Mouse (Mus musculus): ENCODE data around the gene Cenpo. TPM values are rescaled to one million over a fixed set of nuclear protein-coding genes. Genes with fewer than 3 reads are reported as not detected.

Gene Cenpo
- total and polyA plus RNA-seq, 2 experiments from 2014 or later: 5.2 to 5.7 TPM

- Histone ChIP-seq H3K27ac (no peak overlapping the region), H3K36me3 (ENCODE audit: insufficient read depth, low read length) (peaks cover 12% of the 10 kb centered on the region; the same call in 1 of the 2 replicates), H3K9ac (replicated peaks; ENCODE audit: low read length) (no peak overlapping the region), H3K4me2 (ENCODE audit: low read depth, low read length) (no peak overlapping the region), H3K4me1 (ENCODE audit: insufficient read depth, low read length) (no peaks in the 10 kb centered on the region), H3K4me3 (ENCODE audit: low read length) (no peak overlapping the region), H3K9me3 (ENCODE audit: low read length) (no peaks in the 10 kb centered on the region), H3K27me3 (ENCODE audit: insufficient read depth, low read length) (no peaks in the 10 kb centered on the region)
- 70% methylated on average over 13 of the region's 13 CpGs for WGBS
- DNase-seq (ENCODE audit: low spot score) (peak; percentile 28), ATAC-seq (0 out of 2 replicates have a peak, but pooled peaks have one; percentile 19)
- TF ChIP-seq CTCF (IDR thresholded peaks at IDR 0.05; ENCODE audit: low read depth): no peak
These were observed 32.5 kb downstream of the Cenpo start for GRCm38 (mm10) chr12:4201454-4202200.

GRCm38 (mm10) chr12:4199271-4199670 lies 34.8 kb downstream of the Cenpo start:
- DNase-seq (ENCODE audit: low spot score) (no peak), ATAC-seq (no peak)
- H3K27me3 ChIP-seq (ENCODE audit: insufficient read depth, low read length): no peaks in the 10 kb centered on the region
- H3K27ac ChIP-seq: no peak overlapping the region
- H3K9ac ChIP-seq (replicated peaks; ENCODE audit: low read length): no peak overlapping the region
- H3K4me2 ChIP-seq (ENCODE audit: low read depth, low read length): no peak overlapping the region
- no peak for TF ChIP-seq CTCF (IDR thresholded peaks at IDR 0.05; ENCODE audit: low read depth)
- H3K4me3 ChIP-seq (ENCODE audit: low read length): no peak overlapping the region
- WGBS: 91% methylated on average over 11 of the region's 11 CpGs
- H3K9me3 ChIP-seq (ENCODE audit: low read length): no peaks in the 10 kb centered on the region
- H3K36me3 ChIP-seq (ENCODE audit: insufficient read depth, low read length): peaks cover 9% of the 10 kb centered on the region; the same call in 1 of the 2 replicates
- no peaks in the 10 kb centered on the region for H3K4me1 ChIP-seq (ENCODE audit: insufficient read depth, low read length)

GRCm38 (mm10) chr12:4198702-4199101 lies 35.4 kb downstream of the Cenpo start:
- Histone ChIP-seq H3K4me1 (ENCODE audit: insufficient read depth, low read length) (no peaks in the 10 kb centered on the region), H3K9ac (replicated peaks; ENCODE audit: low read length) (no peak overlapping the region), H3K36me3 (ENCODE audit: insufficient read depth, low read length) (peaks cover 5% of the 10 kb centered on the region; the same call in 1 of the 2 replicates), H3K9me3 (ENCODE audit: low read length) (no peaks in the 10 kb centered on the region), H3K4me2 (ENCODE audit: low read depth, low read length) (no peak overlapping the region), H3K27ac (no peak overlapping the region), H3K27me3 (ENCODE audit: insufficient read depth, low read length) (no peaks in the 10 kb centered on the region), H3K4me3 (ENCODE audit: low read length) (no peak overlapping the region)
- no peak for ATAC-seq
- 90% methylated on average over 4 of the region's 4 CpGs for WGBS
- no peak for TF ChIP-seq CTCF (IDR thresholded peaks at IDR 0.05; ENCODE audit: low read depth)
- DNase-seq (ENCODE audit: low spot score): no peak

GRCm38 (mm10) chr12:4194643-4195042 lies 39.5 kb downstream of the Cenpo start:
- DNase-seq (ENCODE audit: low spot score): no peak
- Histone ChIP-seq H3K4me2 (ENCODE audit: low read depth, low read length) (no peak overlapping the region), H3K27ac (no peak overlapping the region), H3K4me1 (ENCODE audit: insufficient read depth, low read length) (no peaks in the 10 kb centered on the region), H3K9me3 (ENCODE audit: low read length) (no peaks in the 10 kb centered on the region), H3K4me3 (ENCODE audit: low read length) (no peak overlapping the region), H3K27me3 (ENCODE audit: insufficient read depth, low read length) (no peaks in the 10 kb centered on the region), H3K36me3 (ENCODE audit: insufficient read depth, low read length) (no peaks in the 10 kb centered on the region), H3K9ac (replicated peaks; ENCODE audit: low read length) (no peak overlapping the region)
- no peak for ATAC-seq
- no peak for TF ChIP-seq CTCF (IDR thresholded peaks at IDR 0.05; ENCODE audit: low read depth)
- 79% methylated on average over 14 of the region's 14 CpGs for WGBS

- H3K4me1 ChIP-seq (ENCODE audit: insufficient read depth, low read length): no peaks in the 10 kb centered on the region
- no peak for TF ChIP-seq CTCF (IDR thresholded peaks at IDR 0.05; ENCODE audit: low read depth)
These were observed 40.9 kb downstream of the Cenpo start for GRCm38 (mm10) chr12:4193025-4193740.

GRCm38 (mm10) chr12:4192514-4192913 lies 41.6 kb downstream of the Cenpo start:
- ATAC-seq (no peak), DNase-seq (ENCODE audit: low spot score) (no peak)
- Histone ChIP-seq H3K27ac (no peak overlapping the region), H3K9me3 (ENCODE audit: low read length) (no peaks in the 10 kb centered on the region), H3K4me1 (ENCODE audit: insufficient read depth, low read length) (no peaks in the 10 kb centered on the region), H3K4me3 (ENCODE audit: low read length) (no peak overlapping the region), H3K9ac (replicated peaks; ENCODE audit: low read length) (no peak overlapping the region), H3K27me3 (ENCODE audit: insufficient read depth, low read length) (no peaks in the 10 kb centered on the region), H3K4me2 (ENCODE audit: low read depth, low read length) (no peak overlapping the region), H3K36me3 (ENCODE audit: insufficient read depth, low read length) (no peaks in the 10 kb centered on the region)
- no peak for TF ChIP-seq CTCF (IDR thresholded peaks at IDR 0.05; ENCODE audit: low read depth)
- 65% methylated on average over 6 of the region's 6 CpGs for WGBS

More at GRCm38 (mm10) chr12:4193025-4193740, 40.9 kb downstream of the Cenpo start:
- ATAC-seq (no peak), DNase-seq (ENCODE audit: low spot score) (peak; percentile 38)
- 35% methylated on average over 10 of the region's 10 CpGs for WGBS
- H3K36me3 ChIP-seq (ENCODE audit: insufficient read depth, low read length): no peaks in the 10 kb centered on the region
- no peak overlapping the region for H3K4me3 ChIP-seq (ENCODE audit: low read length)
- H3K27ac ChIP-seq: no peak overlapping the region
- H3K4me2 ChIP-seq (ENCODE audit: low read depth, low read length): no peak overlapping the region
- no peaks in the 10 kb centered on the region for H3K9me3 ChIP-seq (ENCODE audit: low read length)
- no peak overlapping the region for H3K9ac ChIP-seq (replicated peaks; ENCODE audit: low read length)
- H3K27me3 ChIP-seq (ENCODE audit: insufficient read depth, low read length): no peaks in the 10 kb centered on the region

Measured in hindbrain, postnatal 0 days (tissue).